ENCODE assay signal across 1 mouse cellular context in the genomic region with DNA sequence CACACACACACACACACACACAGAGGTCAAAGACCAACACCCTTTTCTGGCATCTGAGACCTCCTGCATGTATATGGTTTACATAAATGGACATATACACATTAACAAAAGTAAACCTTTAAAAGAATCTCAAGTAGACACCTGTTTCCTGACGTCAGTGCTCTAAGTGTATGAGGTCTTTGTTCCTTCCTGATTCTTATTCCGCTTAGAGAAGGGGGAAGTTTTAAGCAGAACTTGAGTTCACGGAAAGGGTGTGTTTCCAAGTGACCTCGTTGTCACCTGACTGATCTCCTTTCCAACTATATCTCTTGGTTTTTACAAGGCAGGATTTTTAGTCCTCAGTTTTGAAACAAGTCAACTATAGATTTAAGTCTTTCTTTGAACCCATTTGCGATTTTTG.
TF ChIP-seq lines count a peak whose summit lies in the region.

No protein-coding gene starts in this region.

TF ChIP-seq in MEL, 35 proteins besides CTCF, POLR2A, EP300 and RAD21 (continued from another document):
- peak; percentile 87; the same call in 1 of the 2 replicates for TF ChIP-seq BHLHE40 (IDR thresholded peaks at IDR 0.05; ENCODE audit: borderline replicate concordance, low read depth, low read length)
